Mouse (Mus musculus) liver, embryonic 14.5 days (tissue): ENCODE measurements around the gene Mark4.

Source experiments
- CTCF ChIP-seq: IDR thresholded peaks from 2 replicates; pipeline ENCODE4 v1.5.1; 2016; ENCODE audit warnings: antibody characterized with exemption, low read depth, control low read depth
- EP300 ChIP-seq: IDR thresholded peaks from 2 replicates; pipeline ENCODE4 v1.6.1; 2016; ENCODE audit warnings: antibody characterized with exemption, low read depth

- TF ChIP-seq CTCF (no peak), EP300 (no peak)
Observed at GRCm38 (mm10) chr7:19458591-19459111, at the start of gene Mark4.
